Comparison of ENCODE assay signal across 7 mouse cellular contexts in the genomic region with DNA sequence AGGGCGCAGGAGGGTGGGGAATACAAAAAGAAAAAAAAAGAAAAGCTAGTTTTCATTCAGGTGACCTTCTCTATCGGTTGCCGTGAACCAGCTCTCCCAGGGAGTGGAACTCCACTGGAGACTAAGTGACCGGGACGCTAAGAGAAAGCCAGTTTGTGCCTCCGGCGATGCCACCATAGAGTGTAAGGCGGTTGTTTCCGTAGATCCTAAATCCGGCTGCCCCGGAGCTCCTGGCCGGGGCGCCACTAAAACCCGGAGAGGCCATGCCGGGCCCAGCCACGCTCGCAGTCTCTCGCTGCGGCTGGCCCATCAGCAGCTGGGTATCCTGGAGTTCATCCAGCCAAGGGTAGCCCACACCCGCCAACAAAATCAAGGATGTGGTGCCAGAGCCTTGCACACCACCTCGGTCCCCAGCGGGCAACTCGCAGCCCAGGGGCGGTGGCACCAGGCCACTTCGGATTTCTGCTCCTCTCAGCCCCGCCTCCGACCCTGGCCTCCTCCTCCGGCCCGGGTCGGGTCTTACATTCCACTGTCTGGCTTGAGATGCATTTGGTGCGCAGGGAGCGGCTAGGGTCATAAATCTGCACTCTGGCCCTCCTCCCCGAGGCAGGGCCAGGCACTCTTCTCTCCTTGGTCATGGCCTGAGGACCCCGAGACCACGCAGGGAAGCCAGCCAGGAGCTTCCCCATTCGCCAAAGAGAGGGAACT. TPM values are rescaled to one million over a fixed set of nuclear protein-coding genes. Genes with fewer than 3 reads are reported as not detected.
A peak's percentile ranks its signal among the peaks of the same experiment; 100 is the strongest.
DNase-seq lines count a peak whose midpoint lies in the region; ATAC-seq and TF ChIP-seq lines count a peak whose summit lies in the region.

No protein-coding gene starts in this region.

- H3K4me1 ChIP-seq in intestine, embryonic 14.5 days (replicated peaks; ENCODE audit: control insufficient read depth, insufficient read depth, low read length) = peaks cover 21% of the 10 kb centered on the region
- peaks cover 41% of the 10 kb centered on the region for H3K4me1 ChIP-seq in limb, embryonic 10.5 days
- peaks cover 35% of the 10 kb centered on the region for H3K4me1 ChIP-seq in midbrain, embryonic 11.5 days (ENCODE audit: control insufficient read depth, insufficient read depth, low read length)
- H3K4me1 ChIP-seq in small intestine, adult 2 months (ENCODE audit: control insufficient read depth, insufficient read depth, insufficient read length, low read length) = peaks cover 12% of the 10 kb centered on the region

- intact Hi-C loops in gastrocnemius, postnatal 36 days (cut with DNase I) = loop anchor here (5.0 kb wide), 1 partner anchor 56 kb away; no protein-coding TSS in a partner anchor

- peak overlapping the region; percentile 98 for H3K4me2 ChIP-seq in intestine, embryonic 14.5 days (ENCODE audit: low read length)
- H3K4me2 ChIP-seq in midbrain, embryonic 11.5 days = peak overlapping the region; percentile 78

- peak overlapping the region; percentile 100 for H3K27ac ChIP-seq in intestine, embryonic 14.5 days (ENCODE audit: low read depth)
- H3K27ac ChIP-seq in limb, embryonic 10.5 days = peak overlapping the region; percentile 100
- peak overlapping the region; percentile 100 for H3K27ac ChIP-seq in midbrain, embryonic 11.5 days (ENCODE audit: low read depth, low read length)
- H3K27ac ChIP-seq in small intestine, adult 2 months (ENCODE audit: insufficient read depth, low read depth, low read length) = peak overlapping the region; percentile 99

- no peak for TF ChIP-seq CTCF in small intestine, adult 2 months (IDR thresholded peaks at IDR 0.05; ENCODE audit: extremely low read depth, insufficient read length, insufficient replicate concordance, low read depth, low read length)

- no peaks in the 10 kb centered on the region for H3K36me3 ChIP-seq in intestine, embryonic 14.5 days (ENCODE audit: control insufficient read depth, insufficient read depth, low read length)
- no peaks in the 10 kb centered on the region for H3K36me3 ChIP-seq in limb, embryonic 10.5 days
- no peaks in the 10 kb centered on the region for H3K36me3 ChIP-seq in midbrain, embryonic 11.5 days (ENCODE audit: control insufficient read depth, insufficient read depth, low read length)
- no peaks in the 10 kb centered on the region for H3K36me3 ChIP-seq in small intestine, adult 2 months (ENCODE audit: control insufficient read depth, insufficient read depth, low read length)

- under 1% methylated on average over 36 of the region's 36 CpGs for WGBS in intestine, embryonic 14.5 days
- WGBS in limb, embryonic 10.5 days = under 1% methylated on average over 36 of the region's 36 CpGs
- WGBS in midbrain, embryonic 11.5 days = under 1% methylated on average over 36 of the region's 36 CpGs
- WGBS in small intestine, adult 2 months = under 1% methylated on average over 36 of the region's 36 CpGs

- H3K27me3 ChIP-seq in intestine, embryonic 14.5 days (replicated peaks; ENCODE audit: control insufficient read depth, insufficient read depth, low read length) = no peaks in the 10 kb centered on the region
- no peaks in the 10 kb centered on the region for H3K27me3 ChIP-seq in limb, embryonic 10.5 days (ENCODE audit: low read depth, poor library complexity, severe bottlenecking)
- peaks cover 5% of the 10 kb centered on the region; the same call in 1 of the 2 replicates for H3K27me3 ChIP-seq in midbrain, embryonic 11.5 days (ENCODE audit: control insufficient read depth, insufficient read depth, low read length)
- H3K27me3 ChIP-seq in small intestine, adult 2 months (ENCODE audit: control insufficient read depth, insufficient read depth, low read length) = no peaks in the 10 kb centered on the region

- peak; percentile 97 for DNase-seq in adrenal gland, postnatal 14 days
- peak; percentile 94 for DNase-seq in embryo, embryonic 10.5 days (ENCODE audit: low spot score)
- DNase-seq in gastrocnemius, postnatal 36 days = peak; percentile 90 to 94
- DNase-seq in intestine, embryonic 14.5 days (ENCODE audit: low spot score) = peak; percentile 95
- DNase-seq in limb, embryonic 10.5 days (ENCODE audit: low spot score) = peak; percentile 93
- peak; percentile 99 for DNase-seq in midbrain, embryonic 11.5 days (ENCODE audit: low spot score, missing footprints)

- peak overlapping the region; percentile 100 for H3K9ac ChIP-seq in intestine, embryonic 14.5 days (ENCODE audit: low read length)
- peak overlapping the region; percentile 99 for H3K9ac ChIP-seq in midbrain, embryonic 11.5 days (ENCODE audit: low read length)

- TF ChIP-seq POLR2A in small intestine, adult 2 months (IDR thresholded peaks at IDR 0.05; ENCODE audit: low read depth, low read length) = peak; percentile 97

- H3K9me3 ChIP-seq in intestine, embryonic 14.5 days (ENCODE audit: control insufficient read depth, low read length) = no peaks in the 10 kb centered on the region
- no peaks in the 10 kb centered on the region for H3K9me3 ChIP-seq in limb, embryonic 10.5 days (replicated peaks)
- H3K9me3 ChIP-seq in midbrain, embryonic 11.5 days (ENCODE audit: control insufficient read depth, low read length) = no peaks in the 10 kb centered on the region

- H3K4me3 ChIP-seq in intestine, embryonic 14.5 days (ENCODE audit: low read depth, low read length) = peak overlapping the region; percentile 65
- H3K4me3 ChIP-seq in limb, embryonic 10.5 days = peak overlapping the region; percentile 68
- peak overlapping the region; percentile 97 for H3K4me3 ChIP-seq in midbrain, embryonic 11.5 days (ENCODE audit: low read depth, low read length)
- H3K4me3 ChIP-seq in small intestine, adult 2 months (ENCODE audit: low read depth, low read length) = peak overlapping the region; percentile 85

- ATAC-seq in intestine, embryonic 14.5 days (replicated peaks; ENCODE audit: low FRiP score, low TSS enrichment, low read depth) = peak; percentile 61
- peak; percentile 10 for ATAC-seq in midbrain, embryonic 11.5 days (ENCODE audit: low FRiP score)

RNA-seq across cellular contexts. Expression of a gene that starts 4.0 kb away (rescaled TPM):
- 86.0 and 91.0 TPM in 2 replicates for total RNA-seq in adrenal gland, postnatal 14 days (2021)
- 10 to 100 TPM; 27.1 to 27.6 TPM for total RNA-seq in gastrocnemius, postnatal 36 days (2021)
- 31.3 TPM in 2 replicates for polyA plus RNA-seq in intestine, embryonic 14.5 days (2014; fragmentation: Nextera tagmentation; extraction: Ambion mirVana)
- 24.7 and 39.0 TPM in 2 replicates for polyA plus RNA-seq in limb, embryonic 10.5 days (2016; fragmentation: Nextera tagmentation; extraction: Ambion mirVana)
- 26.9 and 27.4 TPM in 2 replicates for polyA plus RNA-seq in midbrain, embryonic 11.5 days (2014; fragmentation: Nextera tagmentation; extraction: Ambion mirVana)
- 38.6 and 108 TPM in 2 replicates for polyA plus RNA-seq in small intestine, adult 2 months (2012; rRNA removed)

Comparison
In these comparisons a context has a peak if more than half of its experiments do, and no peak if none do; other contexts are left out.
1. Peak in every context shown above with its lines: DNase-seq, ATAC-seq, H3K4me3 ChIP-seq and H3K27ac ChIP-seq.